Mouse (Mus musculus) megakaryocyte, adult 5-6 weeks (primary cell): ENCODE measurements around the gene Lrrc41. TPM values are rescaled to one million over a fixed set of nuclear protein-coding genes. Genes with fewer than 3 reads are reported as not detected.

Source experiments
- ATAC-seq: 2 replicates; pipeline ENCODE4 v1.8.0; 2016; ENCODE audit warnings: mild to moderate bottlenecking, inconsistent platforms; ENCODE audit not compliant: poor library complexity, severe bottlenecking
- total RNA-seq, 2 experiments: library from RNA; stranded (forward) in 1 of 2; stranded (reverse) in 1 of 2; fragments of 153-499, 151-499 nt in 1 of 2; fragments of 221-1000, 200-1000 nt in 1 of 2; gene quantifications; 2 replicates each; pipeline versions ENCODE4 v1.2.3 to v1.2.4; 2015 to 2017

Gene Lrrc41
- total RNA-seq, 2 experiments from 2014 or later: 9.9 to 15.1 TPM

DNA sequence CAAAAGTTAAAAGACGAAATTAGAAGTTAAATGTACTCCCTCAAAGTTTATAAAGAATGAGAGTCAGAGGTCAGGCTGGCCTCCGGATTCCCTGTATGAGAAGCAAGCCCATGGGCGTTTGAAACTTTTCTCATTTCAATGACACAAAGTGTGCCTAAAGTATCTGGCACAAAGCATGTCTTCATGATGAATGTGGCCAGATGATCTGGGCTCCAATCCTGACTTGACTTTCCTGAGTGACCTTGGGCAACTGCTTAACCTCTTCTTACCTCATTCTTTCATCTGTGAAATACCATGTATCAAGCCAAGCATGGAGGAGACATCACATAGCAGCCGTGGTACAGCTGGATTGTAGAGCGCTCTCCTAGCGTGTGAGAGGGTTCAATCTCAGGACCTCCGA lies 67.2 kb downstream of the Lrrc41 start:
- ATAC-seq: no peak

DNA sequence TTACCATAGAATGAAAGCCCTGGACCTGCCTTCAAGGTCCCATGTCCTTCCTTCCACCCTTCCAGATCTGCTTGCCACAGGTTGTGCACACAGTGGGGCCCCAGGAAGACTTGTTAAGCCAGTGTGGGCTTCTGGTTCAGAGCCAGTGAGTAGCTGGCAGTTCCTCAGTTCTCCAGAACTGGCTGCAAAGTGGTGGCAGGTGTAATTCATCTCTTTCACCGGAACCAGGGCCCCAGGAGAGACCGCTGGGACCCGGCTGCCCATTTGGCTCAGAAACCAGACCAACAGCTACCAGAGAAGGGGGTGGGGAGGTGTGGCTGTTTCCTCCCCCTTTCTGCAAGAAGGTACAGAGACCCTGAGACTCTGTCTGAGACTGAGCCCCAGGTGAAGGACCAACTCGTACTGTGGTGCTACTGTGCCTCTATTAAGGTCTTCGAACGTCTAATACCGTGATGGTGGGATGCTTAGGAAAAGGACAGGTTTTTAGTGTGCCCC lies 68.3 kb downstream of the Lrrc41 start:
- 0 out of 2 replicates have a peak, but pooled peaks have one; percentile 33 for ATAC-seq

DNA sequence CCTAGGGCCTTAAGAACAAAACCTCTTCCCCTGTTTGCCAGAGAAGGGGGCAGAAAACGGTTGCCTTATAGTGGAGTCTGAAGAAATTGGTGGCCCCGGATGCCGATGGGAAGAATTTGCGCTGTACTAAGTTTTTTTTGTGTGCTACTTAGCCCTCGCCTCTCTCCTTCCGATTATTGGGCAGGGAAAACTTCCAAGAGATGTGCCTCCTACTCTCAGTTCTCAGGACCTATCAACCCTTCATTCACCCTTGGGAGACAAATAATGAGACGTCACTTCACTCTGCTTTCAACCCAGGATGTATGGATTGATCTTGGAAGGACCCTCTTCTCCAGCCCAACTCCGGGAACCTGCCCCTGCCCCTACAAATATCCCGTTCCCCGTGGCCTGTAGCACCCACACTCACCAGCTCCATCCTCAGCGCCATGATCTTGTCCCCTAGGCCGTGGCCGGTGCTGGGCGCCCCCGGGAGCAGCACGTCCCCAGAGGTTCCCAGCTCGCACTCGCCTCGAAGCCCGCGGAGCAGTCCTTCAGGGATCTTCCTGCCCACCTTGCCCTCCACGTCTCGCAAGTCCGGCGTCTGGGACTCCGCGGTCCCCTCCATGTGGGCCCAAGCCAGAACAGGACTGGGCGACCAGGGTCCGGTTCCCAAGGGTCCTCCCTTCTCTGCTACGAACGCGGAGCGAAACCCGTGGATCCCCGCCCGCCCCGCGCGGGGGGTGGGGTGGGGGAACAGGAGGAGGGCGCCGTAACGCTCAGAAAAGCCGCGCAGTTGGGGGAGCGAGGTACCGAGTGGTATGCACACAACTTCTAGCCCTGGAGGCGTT lies 69.0 kb downstream of the Lrrc41 start:
- ATAC-seq: peak; percentile 64

Other genes starting within 250 kb of the Lrrc41 start
- 6.2 and 8.3 TPM in 2 replicates for gene Mob3c, start 247.2 kb upstream of the Lrrc41 start, total RNA-seq (2015)
- gene Mob3c, start 247.2 kb upstream of the Lrrc41 start, total RNA-seq (2017): 9.6 and 10.2 TPM in 2 replicates
- gene Mknk1, start 236.1 kb upstream of the Lrrc41 start, total RNA-seq (2015): 45.8 and 48.6 TPM in 2 replicates
- 103 and 116 TPM in 2 replicates for gene Mknk1, start 236.1 kb upstream of the Lrrc41 start, total RNA-seq (2017)
- gene Kncn, start 190.9 kb upstream of the Lrrc41 start, total RNA-seq (2015): not detected in 2 replicates
- gene Kncn, start 190.9 kb upstream of the Lrrc41 start, total RNA-seq (2017): not detected in 2 replicates
- not detected in 2 replicates for gene 6430628N08Rik, start 184.6 kb upstream of the Lrrc41 start, total RNA-seq (2015)
- gene 6430628N08Rik, start 184.6 kb upstream of the Lrrc41 start, total RNA-seq (2017): not detected in 2 replicates
- not detected in 2 replicates for gene Dmbx1, start 135.3 kb upstream of the Lrrc41 start, total RNA-seq (2015)
- not detected in 2 replicates for gene Dmbx1, start 135.3 kb upstream of the Lrrc41 start, total RNA-seq (2017)
- 0.71 and 1.8 TPM in 2 replicates for gene Faah, start 57.3 kb upstream of the Lrrc41 start, total RNA-seq (2015)
- 1.3 and 2.2 TPM in 2 replicates for gene Faah, start 57.3 kb upstream of the Lrrc41 start, total RNA-seq (2017)
- 9.6 and 10.4 TPM in 2 replicates for gene Nsun4, start 21.4 kb upstream of the Lrrc41 start, total RNA-seq (2015)
- 7.9 and 14.0 TPM in 2 replicates for gene Nsun4, start 21.4 kb upstream of the Lrrc41 start, total RNA-seq (2017)
- gene Uqcrh, start 198 bp upstream of the Lrrc41 start, total RNA-seq (2015): 465 and 482 TPM in 2 replicates
- gene Uqcrh, start 198 bp upstream of the Lrrc41 start, total RNA-seq (2017): 334 and 347 TPM in 2 replicates
- 16.6 and 18.7 TPM in 2 replicates for gene Rad54l, start 48.4 kb downstream of the Lrrc41 start, total RNA-seq (2015)
- gene Rad54l, start 48.4 kb downstream of the Lrrc41 start, total RNA-seq (2017): 15.4 and 19.1 TPM in 2 replicates
- 3.3 and 6.7 TPM in 2 replicates for gene Pomgnt1, start 48.6 kb downstream of the Lrrc41 start, total RNA-seq (2015)
- 7.3 and 9.3 TPM in 2 replicates for gene Pomgnt1, start 48.6 kb downstream of the Lrrc41 start, total RNA-seq (2017)
- not detected in 2 replicates for gene Lurap1, start 76.1 kb downstream of the Lrrc41 start, total RNA-seq (2015)
- not detected in 2 replicates for gene Lurap1, start 76.1 kb downstream of the Lrrc41 start, total RNA-seq (2017)
- not detected in 2 replicates for gene Tspan1, start 92.3 kb downstream of the Lrrc41 start, total RNA-seq (2015)
- not detected in 2 replicates for gene Tspan1, start 92.3 kb downstream of the Lrrc41 start, total RNA-seq (2017)
- gene 1700042G07Rik, start 98.1 kb downstream of the Lrrc41 start, total RNA-seq (2015): not detected in 2 replicates
- gene 1700042G07Rik, start 98.1 kb downstream of the Lrrc41 start, total RNA-seq (2017): not detected in 2 replicates
- not detected in 2 replicates for gene Gm49337, start 98.1 kb downstream of the Lrrc41 start, total RNA-seq (2015)
- gene Gm49337, start 98.1 kb downstream of the Lrrc41 start, total RNA-seq (2017): 0.48 TPM in 1 of 2 replicates, not detected in the other
- 0.31 and 0.41 TPM in 2 replicates for gene Pik3r3, start 146.3 kb downstream of the Lrrc41 start, total RNA-seq (2015)
- 0.24 and 1.1 TPM in 2 replicates for gene Pik3r3, start 146.3 kb downstream of the Lrrc41 start, total RNA-seq (2017)